Mouse (Mus musculus) ovary, adult 18-20 months (tissue): ENCODE measurements at regions not wholly inside any gene's neighbourhood (a gene's known extent, or its start where the extent isn't known, plus 50 kb on each side); places are given as distances from the start of the nearest gene placed in this dataset.

Source experiments
- DNase-seq: peaks from one replicate; pipeline ENCODE4 v3.0.0; 2022; ENCODE audit warnings: low spot score, mixed read lengths

- no peak for DNase-seq
These were observed 51.2 kb upstream of the Rap1b start for GRCm38 (mm10) chr10:117896911-117897643.

GRCm38 (mm10) chr10:117897766-117898165, 51.9 kb upstream of the Rap1b start:
- DNase-seq, result no peak

- no peak for DNase-seq
These were observed 52.6 kb upstream of the Rap1b start for GRCm38 (mm10) chr10:117898391-117898790.

GRCm38 (mm10) chr10:117899410-117899935, 53.6 kb upstream of the Rap1b start:
- no peak for DNase-seq

- peak; percentile 25 for DNase-seq
These were observed 59.9 kb upstream of the Rap1b start for GRCm38 (mm10) chr10:117905666-117906266.

GRCm38 (mm10) chr10:117906267-117906811, 60.5 kb upstream of the Rap1b start:
- peak; percentile 76 for DNase-seq

GRCm38 (mm10) chr10:117908079-117908675, 62.3 kb upstream of the Rap1b start:
- DNase-seq, result no peak

GRCm38 (mm10) chr10:117909155-117909554, 63.3 kb upstream of the Rap1b start:
- DNase-seq, result no peak

GRCm38 (mm10) chr10:117909811-117910239, 64.0 kb upstream of the Rap1b start:
- no peak for DNase-seq

- DNase-seq, result no peak
These were observed 64.6 kb upstream of the Rap1b start for GRCm38 (mm10) chr10:117910426-117910825.

- no peak for DNase-seq
These were observed 69.3 kb upstream of the Rap1b start for GRCm38 (mm10) chr10:117915011-117915735.

GRCm38 (mm10) chr10:117916280-117916679, 70.4 kb upstream of the Rap1b start:
- DNase-seq, result peak; percentile 31

- no peak for DNase-seq
These were observed 72.0 kb upstream of the Rap1b start for GRCm38 (mm10) chr10:117917870-117918269.

- DNase-seq, result no peak
These were observed 72.8 kb upstream of the Rap1b start for GRCm38 (mm10) chr10:117918616-117919015.

GRCm38 (mm10) chr10:117919186-117919941, 73.5 kb upstream of the Rap1b start:
- no peak for DNase-seq

GRCm38 (mm10) chr10:117925186-117925585, 79.4 kb upstream of the Rap1b start:
- no peak for DNase-seq

- no peak for DNase-seq
These were observed 80.0 kb upstream of the Rap1b start for GRCm38 (mm10) chr10:117925611-117926555.

- DNase-seq, result no peak
These were observed 83.2 kb upstream of the Rap1b start for GRCm38 (mm10) chr10:117928998-117929397.

- no peak for DNase-seq
These were observed 89.0 kb upstream of the Rap1b start for GRCm38 (mm10) chr10:117934797-117935196.

- DNase-seq, result no peak
These were observed 92.9 kb upstream of the Rap1b start for GRCm38 (mm10) chr10:117938717-117939116.
